Mouse (Mus musculus) stomach, embryonic 16.5 days (tissue): ENCODE data around the gene Zfp157. TPM values are rescaled to one million over a fixed set of nuclear protein-coding genes. Genes with fewer than 3 reads are reported as not detected.
"Not testable (repeated sequence)": the region's sequence is repeated elsewhere in the genome, so short reads cannot be mapped to it uniquely, and the experiment has no call there.

Source experiments
- ATAC-seq: fragments of 200-750 bp; cut with Nextera tagmentation; 2 replicates; pipeline ENCODE4 v1.8.0; 2017; ENCODE audit warnings: moderate number of reproducible peaks, moderate TSS enrichment; ENCODE audit not compliant: insufficient read depth, low FRiP score
- H3K27ac ChIP-seq: fragments of 300-500 bp; sonication (generic); 2 replicates; pipeline ENCODE4 v1.5.1; 2014; ENCODE audit warnings: low read length
- H3K27me3 ChIP-seq: fragments of 300-500 bp; sonication (generic); 2 replicates; pipeline ENCODE4 v1.6.1; 2014; ENCODE audit warnings: low read length, control low read depth, mixed read lengths; ENCODE audit not compliant: control insufficient read depth, insufficient read depth
- H3K36me3 ChIP-seq: fragments of 300-500 bp; sonication (generic); 2 replicates; pipeline ENCODE4 v1.6.1; 2014; ENCODE audit warnings: low read length; ENCODE audit not compliant: control insufficient read depth, insufficient read depth
- H3K4me1 ChIP-seq: fragments of 300-500 bp; sonication (generic); 2 replicates; pipeline ENCODE4 v1.6.1; 2014; ENCODE audit warnings: low read length, control low read depth, mixed read lengths; ENCODE audit not compliant: control insufficient read depth, insufficient read depth
- H3K4me2 ChIP-seq: fragments of 300-500 bp; sonication (generic); 2 replicates; pipeline ENCODE4 v1.6.1; 2014; ENCODE audit warnings: low read depth, low read length, mixed read lengths
- H3K4me3 ChIP-seq: fragments of 300-500 bp; sonication (generic); replicated peaks from 2 replicates; pipeline ENCODE4 v1.5.1; 2014; ENCODE audit warnings: mild to moderate bottlenecking, low read length
- H3K9ac ChIP-seq: fragments of 300-500 bp; sonication (generic); 2 replicates; pipeline ENCODE4 v1.6.1; 2014; ENCODE audit warnings: low read length
- H3K9me3 ChIP-seq: fragments of 300-500 bp; sonication (generic); replicated peaks from 2 replicates; pipeline ENCODE4 v1.6.1; 2016; ENCODE audit warnings: low read length, control low read depth; ENCODE audit not compliant: control insufficient read depth
- whole genome bisulfite sequencing: fragments of 180-500 bp; shearing (Covaris S2); extraction: QIAGEN DNeasy Blood & Tissue Kit; methylation state at CpG from one replicate; pipeline ENCODE4 v1.1.7; 2014; 5-methylcytosine and 5-hydroxymethylcytosine counted together
- polyA plus RNA-seq: library from polyadenylated mRNA; unstranded; fragments of >200 nt; fragmentation: Nextera tagmentation; extraction: Ambion mirVana; gene quantifications from 2 replicates; pipeline ENCODE4 v1.2.1, GENCODE M21; 2015

Gene Zfp157
- polyA plus RNA-seq: 24.1 and 27.0 TPM in 2 replicates

DNA sequence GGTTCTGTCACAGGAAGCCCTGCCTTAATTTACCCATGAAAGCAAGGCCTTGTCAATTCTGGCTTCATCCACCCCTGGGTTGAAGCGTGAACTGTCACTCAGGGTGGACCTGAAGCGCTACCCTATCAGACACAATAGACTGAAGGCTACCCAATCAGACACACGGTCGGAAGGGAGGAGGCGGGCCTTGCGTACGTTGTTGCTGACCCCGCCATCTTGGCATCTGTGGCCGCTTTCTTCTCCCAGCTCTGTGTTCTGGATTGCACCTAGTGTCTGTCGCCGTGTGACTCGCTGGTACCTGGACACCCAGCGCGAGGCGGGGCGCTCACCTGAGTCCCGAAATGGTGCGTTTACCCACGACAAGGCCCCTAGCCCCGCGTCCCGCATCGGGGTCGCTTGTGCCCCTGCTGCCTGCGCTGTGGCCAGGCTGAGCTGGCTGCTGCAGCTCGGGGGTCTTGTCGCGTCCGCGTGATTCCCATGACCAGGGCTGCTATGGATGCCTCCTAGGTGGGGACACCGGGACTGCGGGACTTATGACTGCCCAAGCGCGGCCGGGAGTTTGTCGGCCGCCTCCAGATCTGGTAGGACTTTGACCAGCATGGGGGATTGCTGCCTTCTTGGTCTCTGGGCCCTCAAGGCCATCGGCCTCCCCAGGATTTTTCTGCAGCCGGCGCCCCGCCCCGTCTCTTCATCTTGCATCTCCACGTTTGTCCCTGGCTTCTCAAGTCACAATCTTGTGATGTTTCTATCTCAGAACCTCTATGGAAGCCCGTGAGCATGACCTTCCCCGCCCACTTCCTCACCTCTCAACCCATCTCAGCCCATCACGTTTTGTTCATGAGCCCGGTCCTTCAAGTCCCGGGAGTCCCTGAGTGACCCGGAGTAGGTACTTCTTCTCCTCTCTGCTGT, at the start of gene Zfp157:
Zfp157 (plus strand) TSS at position 183 of the 909 bp plus-strand sequence.
- ATAC-seq: peak; percentile 100
- Histone ChIP-seq H3K9me3 (no peaks in the 10 kb centered on the region), H3K4me1 (peaks cover 15% of the 10 kb centered on the region), H3K27me3 (no peaks in the 10 kb centered on the region), H3K4me2 (peak within 1 kb of the TSS; percentile 79), H3K27ac (peak within 1 kb of the TSS; percentile 85), H3K36me3 (peaks cover 16% of the 10 kb centered on the region), H3K9ac (peak within 1 kb of the TSS; percentile 99), H3K4me3 (peak within 1 kb of the TSS; percentile 94)
- under 1% methylated on average over 49 of the region's 49 CpGs for WGBS

DNA sequence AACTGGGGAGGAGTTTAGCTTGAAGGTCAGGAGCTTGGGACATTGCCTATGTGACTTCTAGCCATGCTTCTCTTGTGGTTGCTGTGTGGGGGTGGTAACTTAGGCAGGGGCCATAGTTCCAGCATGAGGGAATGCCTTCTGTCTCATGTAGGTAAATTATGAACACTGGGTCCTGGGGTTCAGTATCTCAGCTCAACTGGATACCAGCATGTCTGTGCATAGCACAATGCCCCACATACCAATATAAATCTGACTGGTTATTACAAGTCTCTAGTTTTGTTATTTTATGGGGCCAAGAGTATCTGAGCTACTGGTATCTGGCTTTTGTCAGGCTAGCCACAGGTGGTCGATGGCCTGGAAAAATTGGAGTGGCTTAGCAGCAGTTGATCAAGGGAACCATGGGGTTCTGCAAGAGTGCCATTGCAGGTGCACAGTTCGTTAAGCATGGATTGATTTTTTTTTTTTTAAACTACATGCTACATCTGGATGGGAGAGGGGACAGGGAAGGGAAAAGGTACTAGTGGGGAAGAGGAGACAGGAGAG, 43.4 kb upstream of the Zfp157 start:
- 54% methylated on average over 2 of the region's 2 CpGs for WGBS
- H3K9me3 ChIP-seq: no peaks in the 10 kb centered on the region
- no peaks in the 10 kb centered on the region for H3K36me3 ChIP-seq
- ATAC-seq: no peak
- no peak overlapping the region for H3K4me3 ChIP-seq
- no peak overlapping the region for H3K27ac ChIP-seq
- no peaks in the 10 kb centered on the region for H3K4me1 ChIP-seq
- no peak overlapping the region for H3K9ac ChIP-seq
- H3K4me2 ChIP-seq: no peak overlapping the region
- H3K27me3 ChIP-seq: no peaks in the 10 kb centered on the region

DNA sequence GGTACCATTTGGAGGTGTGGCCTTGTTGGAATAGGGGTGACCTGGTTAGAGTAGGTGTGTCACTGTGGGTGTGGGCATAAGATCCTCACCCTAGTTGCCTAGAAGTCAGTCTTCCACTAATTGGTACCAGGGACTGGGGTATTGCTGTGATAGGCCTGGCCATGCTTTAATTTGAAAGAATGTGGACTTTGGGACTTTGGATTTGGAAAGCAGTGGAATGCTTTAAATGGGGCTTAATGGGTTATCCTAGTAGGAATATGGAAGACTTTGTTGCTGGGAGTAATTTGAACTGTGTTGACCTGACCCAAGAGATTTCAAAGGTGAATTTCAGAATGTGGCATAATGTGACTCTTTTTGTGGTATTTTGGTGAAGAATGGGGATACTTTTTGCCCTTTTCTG, 40.8 kb upstream of the Zfp157 start:
- H3K36me3 ChIP-seq, H3K9me3 ChIP-seq, H3K27me3 ChIP-seq, H3K4me1 ChIP-seq, H3K4me3 ChIP-seq, H3K4me2 ChIP-seq, ATAC-seq, H3K27ac ChIP-seq, H3K9ac ChIP-seq: not testable (repeated sequence)

DNA sequence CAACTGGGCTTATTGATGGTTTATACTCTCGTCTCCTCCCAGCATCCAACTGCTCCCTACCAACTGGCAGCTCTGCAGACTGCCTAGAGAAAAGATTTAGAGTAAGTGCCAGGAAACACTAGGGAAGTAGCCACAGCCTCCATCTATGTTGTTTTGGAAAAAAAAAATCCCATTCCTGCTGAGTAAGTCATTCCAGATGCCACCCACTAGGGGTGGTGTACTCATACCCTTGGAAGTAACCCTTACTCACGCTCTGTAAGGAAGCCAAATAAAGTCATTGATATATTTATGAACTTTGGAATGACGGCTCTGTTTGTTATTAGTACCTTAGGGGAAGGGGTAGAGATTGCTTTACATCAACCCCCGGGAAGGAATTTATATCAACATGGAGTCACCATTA, 17.1 kb downstream of the Zfp157 start:
- Histone ChIP-seq H3K4me3 (no peak overlapping the region), H3K27ac (no peak overlapping the region), H3K4me1 (no peaks in the 10 kb centered on the region), H3K36me3 (peaks cover 54% of the 10 kb centered on the region), H3K4me2 (no peak overlapping the region), H3K9me3 (peaks cover 43% of the 10 kb centered on the region), H3K27me3 (no peaks in the 10 kb centered on the region), H3K9ac (no peak overlapping the region)
- 93% methylated on average over 4 of the region's 4 CpGs for WGBS
- ATAC-seq: no peak

DNA sequence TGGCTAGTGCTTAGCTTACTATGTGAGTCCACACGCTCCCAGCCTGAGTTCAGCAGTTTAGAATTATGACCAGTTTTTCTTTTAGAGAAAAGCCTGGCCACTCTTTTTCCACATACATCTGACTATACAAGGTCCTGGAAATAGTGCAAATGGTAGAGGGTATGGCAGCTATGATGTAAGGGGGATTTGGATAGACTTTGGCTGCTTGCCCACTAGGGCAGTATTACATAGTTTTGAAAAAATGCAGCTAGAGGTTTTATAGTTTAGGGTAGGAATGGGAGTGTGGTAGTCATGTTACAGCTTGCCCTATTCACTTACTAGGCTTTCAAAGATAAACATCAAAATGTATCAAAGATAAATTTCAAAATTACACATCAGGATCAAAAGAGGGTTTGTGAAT, 17.8 kb downstream of the Zfp157 start:
- Histone ChIP-seq H3K27me3 (no peaks in the 10 kb centered on the region), H3K4me3 (no peak overlapping the region), H3K4me1 (no peaks in the 10 kb centered on the region), H3K9me3 (peaks cover 43% of the 10 kb centered on the region), H3K36me3 (peaks cover 51% of the 10 kb centered on the region), H3K27ac (no peak overlapping the region), H3K9ac (no peak overlapping the region), H3K4me2 (no peak overlapping the region)
- WGBS: 89% methylated on average over 1 of the region's 1 CpGs
- no peak; the same call in 1 of the 2 replicates for ATAC-seq

DNA sequence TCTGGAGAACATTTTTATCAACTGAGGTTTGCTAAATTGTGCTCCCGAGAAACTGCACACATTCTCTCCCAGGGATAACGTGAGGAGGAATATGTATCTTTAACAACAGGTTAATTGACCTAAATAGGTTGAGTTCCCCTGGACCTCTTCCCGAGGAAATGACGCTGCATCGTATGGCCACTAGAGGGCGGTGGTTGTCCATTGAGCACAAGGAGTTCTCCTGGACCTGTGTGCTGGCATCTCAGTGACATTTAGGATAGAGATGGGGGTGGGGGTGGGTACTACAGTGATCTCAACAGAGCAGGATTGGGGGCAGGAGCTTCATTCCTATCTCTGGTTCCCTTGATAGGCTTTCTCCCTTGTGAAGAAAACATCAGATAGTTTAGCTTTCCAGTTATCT, 32.3 kb downstream of the Zfp157 start:
- 19% methylated on average over 6 of the region's 6 CpGs for WGBS
- ATAC-seq: no peak

DNA sequence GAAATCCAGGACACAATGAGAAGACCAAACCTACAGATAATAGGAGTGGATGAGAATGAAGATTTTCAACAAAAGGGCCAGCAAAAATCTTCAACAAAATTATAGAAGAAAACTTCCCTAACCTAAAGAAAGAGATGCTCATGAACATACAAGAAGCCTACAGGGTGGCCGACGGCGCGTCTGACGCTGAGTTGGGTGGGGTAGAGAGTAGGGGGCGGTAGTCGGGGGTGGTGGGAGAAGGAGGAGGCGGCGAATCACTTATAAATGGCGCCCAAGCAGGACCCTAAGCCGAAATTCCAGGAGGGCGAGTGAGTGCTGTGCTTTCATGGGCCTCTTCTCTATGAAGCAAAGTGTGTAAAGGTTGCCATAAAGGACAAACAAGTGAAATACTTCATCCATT, 63.3 kb downstream of the Zfp157 start:
- ATAC-seq, H3K4me2 ChIP-seq, H3K27me3 ChIP-seq, H3K9ac ChIP-seq, H3K27ac ChIP-seq, H3K36me3 ChIP-seq, H3K4me1 ChIP-seq, H3K9me3 ChIP-seq, H3K4me3 ChIP-seq: not testable (repeated sequence)
- WGBS: 97% methylated on average over 9 of the region's 12 CpGs

More for the DNA sequence above, 32.3 kb downstream of the Zfp157 start:
- H3K4me2 ChIP-seq: no peak overlapping the region
- no peaks in the 10 kb centered on the region for H3K4me1 ChIP-seq
- H3K9me3 ChIP-seq: no peaks in the 10 kb centered on the region
- H3K4me3 ChIP-seq: no peak overlapping the region
- no peak overlapping the region for H3K27ac ChIP-seq
- no peak overlapping the region for H3K9ac ChIP-seq
- H3K36me3 ChIP-seq: no peaks in the 10 kb centered on the region
- no peaks in the 10 kb centered on the region for H3K27me3 ChIP-seq

Other genes starting within 250 kb of the Zfp157 start
- gene Mblac1, start 247.2 kb upstream of the Zfp157 start, polyA plus RNA-seq: 6.7 TPM in 2 replicates
- gene Nxpe5, start 215.6 kb upstream of the Zfp157 start, polyA plus RNA-seq: 0.06 TPM in 1 of 2 replicates, not detected in the other
- gene Lamtor4, start 186.0 kb upstream of the Zfp157 start, polyA plus RNA-seq: 76.1 and 79.4 TPM in 2 replicates
- gene BC037034, start 177.4 kb upstream of the Zfp157 start, polyA plus RNA-seq: 3.6 and 3.9 TPM in 2 replicates
- gene Gal3st4, start 168.6 kb upstream of the Zfp157 start, polyA plus RNA-seq: 3.8 and 4.5 TPM in 2 replicates
- gene Gm43720, start 161.5 kb upstream of the Zfp157 start, polyA plus RNA-seq: 0.13 and 0.41 TPM in 2 replicates
- 15.0 and 17.2 TPM in 2 replicates for gene Gpc2, start 161.5 kb upstream of the Zfp157 start, polyA plus RNA-seq
- gene Stag3, start 161.2 kb upstream of the Zfp157 start, polyA plus RNA-seq: 3.1 and 3.7 TPM in 2 replicates
- gene Pvrig, start 99.5 kb upstream of the Zfp157 start, polyA plus RNA-seq: 0.28 TPM in 1 of 2 replicates, not detected in the other
- not detected in 2 replicates for gene 1700123K08Rik, start 123.2 kb downstream of the Zfp157 start, polyA plus RNA-seq
- 62.8 and 63.0 TPM in 2 replicates for gene Zfp68, start 178.3 kb downstream of the Zfp157 start, polyA plus RNA-seq
- 10.8 and 13.6 TPM in 2 replicates for gene A430033K04Rik, start 181.4 kb downstream of the Zfp157 start, polyA plus RNA-seq